Mouse (Mus musculus) fibroblast of lung, adult 2 months (primary cell): ENCODE measurements around the gene Mapk7.

Source experiments
- DNase-seq: peaks from one replicate; pipeline ENCODE4 v3.0.0-alpha.2; 2011; ENCODE audit warnings: low read depth

Gene Mapk7

DNA sequence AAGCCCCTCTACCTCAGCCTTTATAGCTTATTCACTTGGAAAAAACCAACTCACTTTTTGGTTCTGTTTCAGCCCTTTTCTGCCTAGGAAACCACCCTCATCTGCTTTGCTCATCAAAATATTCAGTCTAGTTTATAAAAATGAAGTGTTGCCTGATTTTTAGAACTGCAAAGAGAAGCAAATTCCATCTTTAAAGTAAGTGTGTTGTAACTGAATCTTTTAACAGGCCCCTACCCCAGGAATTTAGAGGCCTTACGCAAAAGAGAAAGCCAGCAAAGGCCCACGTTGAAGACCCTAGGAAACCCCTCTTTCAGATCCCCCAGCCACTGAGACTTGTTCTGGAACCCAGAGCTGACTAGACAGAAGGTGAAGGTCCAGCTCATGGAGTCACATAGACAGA lies 30.1 kb downstream of the Mapk7 start:
- DNase-seq: no peak

DNA sequence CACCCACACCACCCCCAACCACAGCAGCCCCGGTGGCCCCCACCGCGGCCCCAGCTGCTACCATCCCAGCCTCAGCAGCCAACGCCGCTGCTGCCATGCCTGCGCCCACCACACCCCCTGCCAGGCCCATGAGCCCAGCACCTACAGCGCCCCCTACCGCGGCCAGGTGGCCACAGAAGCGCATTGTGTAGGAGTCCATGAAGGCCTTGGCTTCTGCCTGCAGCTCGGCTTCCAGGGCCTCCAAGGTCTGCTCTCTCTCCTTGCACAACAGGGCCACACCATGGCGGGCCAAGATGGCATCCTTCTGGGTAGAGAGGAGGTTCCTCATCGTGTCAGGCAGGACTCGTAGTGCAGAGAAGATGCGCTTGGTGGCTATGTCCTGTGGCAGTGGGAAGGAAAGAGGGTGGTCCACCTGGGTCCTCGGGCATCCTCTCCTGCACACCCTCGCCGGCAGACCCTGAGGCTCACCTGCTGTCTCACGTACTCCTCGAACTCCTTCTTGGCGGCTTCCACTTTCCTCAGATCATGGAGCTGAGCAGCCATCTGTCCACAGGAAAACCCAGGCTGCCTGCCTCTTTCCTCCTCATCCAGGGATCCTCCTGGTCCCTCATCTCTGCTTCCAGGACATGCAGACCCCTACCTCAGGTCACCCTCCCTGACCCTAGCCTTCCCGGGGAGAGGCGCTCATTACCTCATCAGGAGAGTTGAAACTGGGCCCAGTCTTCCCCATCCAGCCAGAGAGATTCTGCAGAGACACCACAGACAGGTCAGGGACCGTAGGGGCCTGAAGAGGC lies 44.5 kb downstream of the Mapk7 start:
- no peak for DNase-seq

DNA sequence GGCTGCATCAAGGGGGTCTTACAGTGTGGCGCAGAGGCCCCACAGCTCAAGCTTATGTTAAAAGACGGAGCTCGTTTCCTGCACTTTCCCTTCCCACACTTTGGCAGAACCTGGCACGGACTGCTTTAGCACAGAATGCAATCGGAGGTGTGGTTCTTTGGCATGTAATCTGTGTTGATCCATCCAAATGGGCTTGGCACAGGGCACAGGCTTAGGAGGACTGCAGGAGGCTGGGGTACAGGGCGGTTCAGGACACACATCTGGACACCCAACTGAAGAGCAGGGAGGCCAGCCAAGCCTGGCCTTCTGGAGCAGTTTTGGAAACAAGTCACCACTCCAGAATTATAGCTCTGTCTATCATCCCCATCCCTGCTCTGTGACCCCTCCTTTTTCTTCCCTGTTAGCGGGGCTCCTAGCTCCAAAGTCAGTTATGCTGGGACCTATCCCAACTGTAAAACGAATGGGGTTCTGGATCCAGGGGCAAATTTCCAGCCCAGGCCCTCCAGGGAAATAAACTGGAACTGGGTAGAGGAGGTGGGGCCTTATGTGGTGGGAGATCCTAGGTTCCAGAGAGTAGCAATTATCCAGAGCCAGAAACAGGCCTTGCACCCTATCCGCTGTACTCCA lies 45.5 kb downstream of the Mapk7 start:
- DNase-seq: peak; percentile 20

DNA sequence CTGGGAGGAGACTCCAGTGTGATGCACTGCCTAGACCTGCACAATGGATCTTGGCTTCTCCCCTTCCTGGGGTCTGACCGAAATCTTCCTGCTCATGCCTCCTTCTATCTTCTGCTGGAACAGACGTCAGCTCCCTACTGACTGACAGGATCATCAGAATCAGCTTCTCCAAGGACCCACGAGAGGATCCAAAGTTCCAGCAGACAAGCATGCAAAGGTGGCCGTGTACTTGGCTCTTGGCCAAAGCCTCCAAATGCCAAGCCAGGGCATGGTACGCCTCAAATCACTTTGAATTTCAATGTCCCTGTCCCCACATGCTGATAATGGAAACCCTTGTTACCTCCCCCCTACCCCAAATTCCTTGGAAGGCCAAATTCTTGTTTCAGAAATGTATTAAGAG lies 46.2 kb downstream of the Mapk7 start:
- DNase-seq: no peak

DNA sequence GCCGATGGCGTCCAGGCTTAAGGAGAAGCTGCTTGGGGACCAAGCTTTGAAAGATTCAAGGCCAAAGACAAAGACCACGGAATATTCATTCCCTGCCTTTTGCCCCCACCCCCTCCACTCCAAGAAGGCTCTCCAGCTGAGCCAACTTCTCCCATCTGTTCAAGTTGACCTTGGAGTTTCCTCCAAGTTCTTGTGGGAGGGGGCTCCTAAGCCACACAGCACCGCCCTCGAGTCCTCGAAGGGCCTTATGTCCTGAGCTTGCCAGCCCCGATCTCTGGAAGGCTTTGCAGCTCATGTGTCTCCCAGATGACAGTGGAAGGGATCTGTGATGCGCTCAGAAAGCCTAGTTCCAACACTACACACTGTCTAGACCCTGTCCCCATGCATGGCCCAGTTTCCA lies 46.9 kb downstream of the Mapk7 start:
- DNase-seq: no peak

DNA sequence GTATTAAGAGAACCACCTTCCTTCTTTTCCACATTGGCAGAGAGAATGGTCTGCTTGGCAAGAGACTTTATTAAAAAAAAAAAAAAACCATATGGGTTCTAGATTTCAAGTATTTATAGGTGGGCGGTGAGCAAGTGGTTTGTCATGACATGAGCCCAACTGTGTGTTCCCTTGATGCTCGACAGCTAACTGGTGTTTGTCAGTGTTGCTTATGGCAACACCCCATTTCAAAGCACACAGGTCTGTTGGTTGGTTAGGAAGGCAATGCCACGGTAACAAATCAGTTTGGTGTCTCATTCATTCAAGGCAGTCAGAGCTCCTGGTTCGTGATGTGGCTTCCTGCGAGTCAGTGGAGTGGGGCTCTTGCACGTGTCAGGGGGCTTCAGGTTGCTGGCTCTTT lies 50.4 kb downstream of the Mapk7 start:
- DNase-seq: no peak

GRCm38 (mm10) chr11:61441670-61442069 lies 52.5 kb downstream of the Mapk7 start:
- DNase-seq: no peak

DNA sequence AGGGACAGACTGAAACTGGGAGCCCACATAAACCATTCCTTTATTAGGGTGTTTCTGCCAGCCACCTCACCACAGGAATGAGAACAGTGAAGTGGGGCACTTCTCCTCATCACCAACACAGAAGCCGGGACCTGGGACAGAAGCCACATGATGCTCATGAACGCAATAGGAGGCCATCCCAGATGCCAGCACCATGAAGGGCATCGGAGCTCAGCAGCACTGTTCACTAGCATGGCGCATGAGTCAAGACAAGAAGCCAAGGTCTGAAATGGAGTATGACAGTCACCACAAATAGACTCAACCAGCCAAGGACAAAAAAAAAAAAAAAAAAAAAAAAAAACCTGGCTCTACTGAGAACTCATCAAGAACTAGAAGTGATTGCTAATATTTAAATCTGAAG lies 53.8 kb downstream of the Mapk7 start:
- no peak for DNase-seq

- no peak for DNase-seq
Observed at GRCm38 (mm10) chr11:61439170-61439569, 55.0 kb downstream of the Mapk7 start.
